Mouse (Mus musculus) ES-Bruce4 (cell line): ENCODE measurements around the gene Fhl4. TPM values are rescaled to one million over a fixed set of nuclear protein-coding genes. Genes with fewer than 3 reads are reported as not detected.

Experiments used
- H3K27ac ChIP-seq: 2 replicates; pipeline ENCODE4 v1.5.1; 2012; ENCODE audit warnings: low read length, inconsistent platforms; ENCODE audit not compliant: insufficient read depth
- H3K27me3 ChIP-seq: 2 replicates; pipeline ENCODE4 v1.6.1; 2012; ENCODE audit warnings: mild to moderate bottlenecking, low read length, inconsistent platforms; ENCODE audit not compliant: control insufficient read depth, poor library complexity, insufficient read depth, severe bottlenecking
- H3K36me3 ChIP-seq: 2 replicates; pipeline ENCODE4 v1.6.1; 2012; ENCODE audit warnings: inconsistent platforms, mild to moderate bottlenecking, low read length, moderate library complexity; ENCODE audit not compliant: control insufficient read depth, poor library complexity, insufficient read depth, severe bottlenecking
- H3K4me1 ChIP-seq: one replicate; pipeline ENCODE4 v1.8.1; 2011; ENCODE audit warnings: low read length; ENCODE audit not compliant: control insufficient read depth, insufficient read depth
- H3K4me3 ChIP-seq: 2 replicates; pipeline ENCODE4 v1.5.1; 2011; ENCODE audit warnings: low read depth, mild to moderate bottlenecking, low read length
- H3K9ac ChIP-seq: 2 replicates; pipeline ENCODE4 v1.6.1; 2012; ENCODE audit warnings: low read depth, mild to moderate bottlenecking, inconsistent platforms; ENCODE audit not compliant: poor library complexity, severe bottlenecking
- H3K9me3 ChIP-seq: replicated peaks from 2 replicates; pipeline ENCODE4 v1.6.1; 2012; ENCODE audit warnings: mild to moderate bottlenecking, low read length, inconsistent platforms; ENCODE audit not compliant: control insufficient read depth, poor library complexity, insufficient read depth, severe bottlenecking
- CTCF ChIP-seq: IDR thresholded peaks from one replicate; pipeline ENCODE4 v1.8.1; 2011; ENCODE audit warnings: low read depth, low read length
- EP300 ChIP-seq: IDR thresholded peaks from 2 replicates; pipeline ENCODE4 v1.6.1; 2011; ENCODE audit warnings: low read depth, low read length; ENCODE audit not compliant: insufficient read depth
- POLR2A ChIP-seq: IDR thresholded peaks from one replicate; pipeline ENCODE4 v1.8.1; 2011; ENCODE audit warnings: low read length; ENCODE audit not compliant: insufficient read depth
- polyA plus RNA-seq: library from polyadenylated mRNA; stranded (reverse); fragments of >200 nt; gene quantifications from 2 replicates; pipeline ENCODE4 v1.2.4, GENCODE M21; 2011; ENCODE audit warnings: low read depth; ENCODE audit not compliant: missing spikeins, insufficient read depth, insufficient read length

Gene Fhl4
- polyA plus RNA-seq, 1 experiment, result 2.0 TPM

DNA sequence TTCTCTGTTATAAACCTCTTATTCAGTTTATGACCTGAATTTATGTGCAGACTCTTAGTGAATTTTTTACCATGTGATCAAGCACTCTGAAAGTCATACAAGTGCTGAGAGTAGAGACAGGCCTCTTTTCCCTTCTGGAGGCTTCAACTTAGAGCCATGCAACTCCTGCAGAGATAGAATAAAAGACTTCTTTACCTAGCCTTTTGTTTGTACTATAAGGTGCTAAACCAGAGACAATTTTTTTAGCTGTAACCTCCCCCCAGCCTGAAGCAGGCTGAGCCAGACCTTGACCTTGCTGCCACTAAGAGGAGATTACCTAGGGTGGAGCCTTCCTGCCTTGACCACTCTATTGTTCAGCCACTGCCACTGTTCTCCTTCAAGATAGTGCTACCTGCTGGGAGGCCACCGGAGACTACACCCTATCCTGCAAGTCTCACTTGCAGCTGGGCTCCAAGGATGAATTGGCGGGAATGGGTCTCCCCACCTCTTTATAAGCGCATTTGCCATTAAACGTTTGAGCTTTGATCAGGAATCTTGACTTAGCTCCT lies 30.6 kb downstream of the Fhl4 start:
- peaks cover 46% of the 10 kb centered on the region for H3K9me3 ChIP-seq
- no peaks in the 10 kb centered on the region for H3K27me3 ChIP-seq
- TF ChIP-seq EP300, result peak; percentile 97
- no peak for TF ChIP-seq CTCF
- no peak overlapping the region for H3K4me3 ChIP-seq
- H3K9ac ChIP-seq, result no peak overlapping the region
- H3K27ac ChIP-seq, result peak overlapping the region; percentile 99
- H3K4me1 ChIP-seq, result no peaks in the 10 kb centered on the region
- no peaks in the 10 kb centered on the region; the same call in 1 of the 2 replicates for H3K36me3 ChIP-seq

DNA sequence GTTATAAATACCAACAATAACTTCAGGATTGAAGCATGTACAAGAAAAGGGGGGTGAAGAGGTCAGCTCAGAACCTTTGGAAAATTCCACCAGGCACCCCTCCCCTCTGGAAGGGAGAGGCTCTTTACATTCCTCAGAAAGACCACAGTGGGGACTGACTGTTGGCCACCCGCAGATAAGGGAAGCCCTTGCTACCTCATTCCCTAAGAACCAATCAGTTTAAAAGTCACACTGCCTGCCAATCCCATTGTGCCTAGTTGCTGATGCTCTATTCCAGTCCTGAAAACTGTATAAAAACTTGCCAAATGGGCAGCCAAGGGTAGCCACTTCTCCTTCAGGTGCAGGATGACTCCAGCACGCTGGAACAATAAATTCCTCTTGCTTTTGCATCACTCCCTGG lies 47.4 kb downstream of the Fhl4 start:
- TF ChIP-seq CTCF (no peak), POLR2A (no peak), EP300 (no peak)
- peaks cover 7% of the 10 kb centered on the region for H3K4me1 ChIP-seq
- H3K9me3 ChIP-seq, result peaks cover 23% of the 10 kb centered on the region
- no peak overlapping the region for H3K9ac ChIP-seq
- no peaks in the 10 kb centered on the region for H3K36me3 ChIP-seq
- H3K27me3 ChIP-seq, result no peaks in the 10 kb centered on the region
- no peak overlapping the region for H3K4me3 ChIP-seq
- H3K27ac ChIP-seq, result peak overlapping the region; percentile 98

DNA sequence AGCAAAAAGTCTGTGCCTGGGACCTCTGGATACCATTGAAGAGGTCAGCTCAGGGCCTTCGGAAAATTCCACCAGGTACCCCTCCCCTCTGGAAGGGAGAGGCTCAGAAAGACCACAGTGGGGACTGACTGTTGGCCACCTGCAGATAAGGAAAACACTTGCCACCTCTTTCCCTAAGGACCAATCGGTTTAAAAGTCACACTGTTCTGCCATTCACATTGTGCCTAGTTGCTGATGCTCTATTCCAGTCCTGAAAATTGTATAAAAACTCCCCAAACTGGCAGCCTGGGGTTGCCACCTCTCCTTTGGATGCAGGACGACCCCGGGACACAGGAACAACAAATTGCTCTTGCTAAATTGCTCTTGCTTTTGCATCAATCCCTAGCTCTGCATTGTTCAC lies 49.8 kb downstream of the Fhl4 start:
- Histone ChIP-seq H3K4me3 (no peak overlapping the region), H3K4me1 (peaks cover 7% of the 10 kb centered on the region), H3K9me3 (peaks cover 45% of the 10 kb centered on the region), H3K36me3 (no peaks in the 10 kb centered on the region; the same call in 1 of the 2 replicates), H3K9ac (peak overlapping the region; percentile 40), H3K27ac (peak overlapping the region; percentile 99), H3K27me3 (no peaks in the 10 kb centered on the region)
- no peak for TF ChIP-seq POLR2A
- peak; percentile 65 for TF ChIP-seq EP300
- TF ChIP-seq CTCF, result no peak

DNA sequence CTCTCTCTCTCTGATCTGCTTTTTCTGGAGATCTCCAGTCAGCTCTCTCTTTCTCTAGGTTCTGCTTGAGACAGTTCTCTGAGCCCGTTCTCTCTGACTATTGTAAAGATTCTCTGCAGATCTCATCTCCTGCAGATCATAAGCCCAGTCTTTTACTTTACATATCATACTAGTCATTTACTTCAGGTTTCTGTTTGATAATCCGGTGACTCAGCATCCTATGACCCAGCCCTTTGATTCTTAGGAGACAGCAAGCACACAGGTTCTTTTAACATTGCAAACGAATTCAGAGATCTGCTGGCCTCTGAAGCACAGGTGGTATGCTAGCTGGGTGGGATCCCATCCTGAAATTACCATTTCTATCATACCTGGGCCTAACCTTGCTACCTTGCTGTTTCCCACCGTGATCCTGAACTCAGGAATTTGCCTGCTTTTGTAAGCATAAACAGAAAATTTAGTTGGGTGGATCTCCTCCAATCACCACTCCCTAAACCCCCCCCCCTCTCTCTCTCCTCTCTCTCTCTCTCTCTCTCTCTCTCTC lies 51.6 kb downstream of the Fhl4 start:
- peaks cover 47% of the 10 kb centered on the region for H3K9me3 ChIP-seq
- H3K9ac ChIP-seq, result peak overlapping the region; percentile 50
- H3K27ac ChIP-seq, result peak overlapping the region; percentile 99
- no peaks in the 10 kb centered on the region for H3K27me3 ChIP-seq
- no peak for TF ChIP-seq CTCF
- TF ChIP-seq POLR2A, result no peak
- peak; percentile 79 for TF ChIP-seq EP300
- H3K36me3 ChIP-seq, result no peaks in the 10 kb centered on the region; the same call in 1 of the 2 replicates
- no peak overlapping the region for H3K4me3 ChIP-seq
- H3K4me1 ChIP-seq, result peaks cover 7% of the 10 kb centered on the region

DNA sequence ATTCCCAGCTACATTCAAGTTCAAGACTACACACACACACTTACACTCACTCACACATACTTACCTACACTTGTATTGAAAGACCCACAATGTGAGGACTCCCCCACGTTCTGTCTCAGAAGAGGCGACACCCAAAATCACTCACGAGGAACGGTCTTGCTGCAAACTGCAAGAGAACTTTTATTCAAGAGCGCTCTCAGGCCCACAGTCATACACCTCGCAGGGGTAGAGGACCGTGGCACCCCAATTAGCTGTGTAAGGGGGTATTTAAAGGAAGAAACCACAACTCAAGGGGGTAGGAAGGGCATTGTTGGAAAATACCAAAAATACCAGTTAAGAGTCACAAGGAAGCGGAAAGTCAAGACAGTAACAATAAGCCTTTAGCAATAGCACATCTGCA lies 54.3 kb downstream of the Fhl4 start:
- Histone ChIP-seq H3K27ac (peak overlapping the region; percentile 53; the same call in 1 of the 2 replicates), H3K9me3 (peaks cover 34% of the 10 kb centered on the region), H3K27me3 (no peaks in the 10 kb centered on the region), H3K36me3 (no peaks in the 10 kb centered on the region; the same call in 1 of the 2 replicates), H3K4me1 (peaks cover 4% of the 10 kb centered on the region), H3K4me3 (no peak overlapping the region), H3K9ac (no peak overlapping the region)
- no peak for TF ChIP-seq CTCF
- no peak for TF ChIP-seq POLR2A

DNA sequence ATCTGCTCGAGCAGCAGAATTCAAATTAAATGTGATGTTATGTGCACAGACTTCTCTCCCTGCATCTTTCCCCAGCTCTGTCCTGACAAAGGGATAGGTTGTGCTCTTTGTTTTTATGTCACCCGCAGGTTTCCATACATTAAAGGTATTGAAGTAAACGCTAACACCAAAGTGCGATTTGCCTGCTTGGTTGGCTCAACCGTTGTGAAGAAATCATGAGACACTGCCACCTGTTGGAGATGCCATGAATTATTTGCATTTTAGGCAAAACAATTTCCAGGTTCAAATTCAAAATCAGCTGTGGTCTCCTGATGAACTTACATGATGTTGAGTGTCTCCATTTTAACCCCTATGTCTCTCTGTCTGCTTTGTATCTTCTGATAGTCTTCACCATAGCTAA lies 55.7 kb downstream of the Fhl4 start:
- Histone ChIP-seq H3K4me1 (no peaks in the 10 kb centered on the region), H3K27me3 (no peaks in the 10 kb centered on the region), H3K27ac (no peak overlapping the region), H3K4me3 (no peak overlapping the region), H3K9me3 (peaks cover 34% of the 10 kb centered on the region), H3K9ac (no peak overlapping the region), H3K36me3 (no peaks in the 10 kb centered on the region; the same call in 1 of the 2 replicates)
- no peak for TF ChIP-seq EP300
- TF ChIP-seq CTCF, result no peak
- no peak for TF ChIP-seq POLR2A

Other genes with a start within 250 kb of the Fhl4 start
- 16.0 and 18.8 TPM in 2 replicates for gene Ric8b, start 184.9 kb downstream of the Fhl4 start, polyA plus RNA-seq
- gene Tmem263, start 132 bp upstream of the Fhl4 start, polyA plus RNA-seq, result 22.8 and 24.0 TPM in 2 replicates
- 11.3 and 17.3 TPM in 2 replicates for gene Mterf2, start 25.5 kb upstream of the Fhl4 start, polyA plus RNA-seq
- gene Cry1, start 82.6 kb upstream of the Fhl4 start, polyA plus RNA-seq, result 25.1 and 27.7 TPM in 2 replicates